8 mouse cellular contexts compared by ENCODE assay signal in the genomic region with DNA sequence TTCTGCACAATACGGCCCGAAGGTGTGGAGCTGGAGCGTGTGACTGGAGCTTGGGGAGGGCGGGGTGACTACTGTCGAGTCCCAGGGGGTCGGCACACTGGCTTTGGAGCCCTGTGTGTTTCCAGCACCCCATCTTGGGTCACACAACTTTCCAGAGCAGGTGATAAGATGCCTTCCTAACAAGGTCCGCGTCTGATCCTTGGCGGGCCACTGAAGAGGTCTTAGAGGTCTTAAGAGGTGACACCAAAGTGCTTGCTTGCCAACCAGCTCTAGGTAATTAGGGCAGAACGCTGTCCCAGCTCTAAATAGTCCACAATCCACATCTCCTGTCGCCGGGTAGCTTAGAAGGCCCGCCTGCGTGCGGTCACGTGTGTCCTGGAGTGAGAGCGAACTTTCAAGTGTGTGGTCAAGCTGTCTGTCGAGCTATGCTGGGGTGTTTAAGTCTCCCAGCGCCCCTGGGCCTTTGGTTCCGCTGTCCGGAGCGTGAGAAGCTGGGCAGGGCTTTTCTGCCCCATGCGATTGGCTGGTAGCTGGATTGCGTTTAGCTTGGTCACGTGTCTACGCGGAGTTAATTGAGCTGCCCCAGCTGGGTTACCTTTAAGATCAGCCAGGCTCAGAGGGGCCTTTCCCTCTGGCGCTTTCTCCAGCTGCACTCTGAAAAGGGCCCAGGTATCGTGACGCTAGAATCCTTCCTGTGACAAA. TPM values are rescaled to one million over a fixed set of nuclear protein-coding genes. Genes with fewer than 3 reads are reported as not detected.
DNase-seq lines count a peak whose midpoint lies in the region; ATAC-seq lines count a peak whose summit lies in the region.

No protein-coding gene starts in this region.

- H3K4me2 ChIP-seq in liver, embryonic 16.5 days (ENCODE audit: low read depth, low read length): peak overlapping the region; percentile 66
- H3K4me2 ChIP-seq in neural tube, embryonic 14.5 days (ENCODE audit: low read depth, low read length): peak overlapping the region; percentile 85

- H3K36me3 ChIP-seq in liver, embryonic 16.5 days (ENCODE audit: control insufficient read depth, insufficient read depth): no peaks in the 10 kb centered on the region
- no peaks in the 10 kb centered on the region for H3K36me3 ChIP-seq in neural tube, embryonic 14.5 days (ENCODE audit: control insufficient read depth, insufficient read depth, low read length)

- H3K9ac ChIP-seq in liver, embryonic 16.5 days (ENCODE audit: low read depth, low read length): peak overlapping the region; percentile 29; the same call in 1 of the 2 replicates
- peak overlapping the region; percentile 84 for H3K9ac ChIP-seq in neural tube, embryonic 14.5 days (replicated peaks; ENCODE audit: low read depth, low read length)

- WGBS in liver, embryonic 16.5 days (ENCODE audit: insufficient replicate concordance): 2% methylated on average over 30 of the region's 30 CpGs
- under 1% methylated on average over 30 of the region's 30 CpGs for WGBS in neural tube, embryonic 14.5 days

- ATAC-seq in liver, embryonic 16.5 days (ENCODE audit: low read depth): peak; percentile 49; the same call in 1 of the 2 replicates
- peak; percentile 16; the same call in 1 of the 2 replicates for ATAC-seq in neural tube, embryonic 14.5 days (ENCODE audit: low read depth)

- peak; percentile 60 for DNase-seq in ES-CJ7 (ENCODE audit: low read depth, low spot score)
- DNase-seq in cerebellum, adult 8-10 months: peak; percentile 64
- peak; percentile 68 for DNase-seq in forelimb bud, embryonic 11.5 days (ENCODE audit: low read depth, low spot score)
- peak; percentile 73 to 75 for DNase-seq in heart, postnatal 36 days
- peak; percentile 50 to 69 for DNase-seq in layer of hippocampus, adult 18-20 months (ENCODE audit: low spot score in 2 of 2)
- DNase-seq in yolk sac, embryonic 10.5 days (ENCODE audit: low spot score): peak; percentile 61

- no peak overlapping the region for H3K27ac ChIP-seq in liver, embryonic 16.5 days (ENCODE audit: low read length)
- H3K27ac ChIP-seq in neural tube, embryonic 14.5 days (ENCODE audit: low read depth, low read length): peak overlapping the region; percentile 89

- H3K27me3 ChIP-seq in liver, embryonic 16.5 days (ENCODE audit: control insufficient read depth, insufficient read depth, low read depth, low read length): peaks cover 34% of the 10 kb centered on the region
- no peaks in the 10 kb centered on the region; the same call in 1 of the 2 replicates for H3K27me3 ChIP-seq in neural tube, embryonic 14.5 days (ENCODE audit: control insufficient read depth, insufficient read depth, low read length)

- no peaks in the 10 kb centered on the region; the same call in 1 of the 2 replicates for H3K4me1 ChIP-seq in liver, embryonic 16.5 days (ENCODE audit: control insufficient read depth, low read depth, low read length)
- H3K4me1 ChIP-seq in neural tube, embryonic 14.5 days (ENCODE audit: control insufficient read depth, insufficient read depth, low read length): peaks cover 11% of the 10 kb centered on the region; the same call in 1 of the 2 replicates

- H3K4me3 ChIP-seq in liver, embryonic 16.5 days (ENCODE audit: low read depth, low read length): peak overlapping the region; percentile 57
- H3K4me3 ChIP-seq in neural tube, embryonic 14.5 days (ENCODE audit: low read depth, low read length): peak overlapping the region; percentile 72

- no peaks in the 10 kb centered on the region for H3K9me3 ChIP-seq in liver, embryonic 16.5 days (replicated peaks; ENCODE audit: control insufficient read depth, low read length)
- H3K9me3 ChIP-seq in neural tube, embryonic 14.5 days (ENCODE audit: control insufficient read depth, low read length): no peaks in the 10 kb centered on the region

- intact Hi-C loops in heart, postnatal 36 days (cut with DNase I): loop anchor here (5.0 to 10.0 kb wide), 5 partner anchors 94 to 199 kb away; no protein-coding TSS in a partner anchor

RNA-seq across cellular contexts. Expression of a gene that starts 2.4 kb away (rescaled TPM):
- 100 to 1,000 TPM; 252 to 256 TPM for total RNA-seq in heart, postnatal 36 days (2021)
- total RNA-seq in layer of hippocampus, adult 18-20 months (2021): 10 to 100 TPM; 48.9 to 49.2 TPM
- 2.1 TPM in 2 replicates for polyA plus RNA-seq in liver, embryonic 16.5 days (2015; fragmentation: Nextera tagmentation; extraction: Ambion mirVana)
- 26.7 and 28.9 TPM in 2 replicates for polyA plus RNA-seq in neural tube, embryonic 14.5 days (2014; fragmentation: Nextera tagmentation; extraction: Ambion mirVana)

Comparison
In these comparisons a context has a peak if more than half of its experiments do, and no peak if none do; other contexts are left out.
1. RNA of a gene that starts 2.4 kb away (total RNA-seq): 252 to 256 TPM in heart, postnatal 36 days; 48.9 to 49.2 TPM in layer of hippocampus, adult 18-20 months; every median in the first group is over 4 times any median in the second.
2. Peak in every context shown above with its lines, with median percentiles within 50 percentile points of each other: DNase-seq.